Mouse (Mus musculus) lung, adult 2 months (tissue): Measurements from ENCODE around the gene Mtus2.

Experiments used
- CTCF ChIP-seq: fragments of 200-500 bp; IDR thresholded peaks from 2 replicates; pipeline ENCODE4 v1.5.1; 2011; ENCODE audit warnings: mild to moderate bottlenecking, low read length, control low read depth; ENCODE audit not compliant: insufficient read depth
- POLR2A ChIP-seq: fragments of 200-500 bp; IDR thresholded peaks from 2 replicates; pipeline ENCODE4 v1.6.1; 2011; ENCODE audit warnings: low read depth, mild to moderate bottlenecking, control low read depth, low read length, borderline replicate concordance; ENCODE audit errors: extremely low read depth

DNA sequence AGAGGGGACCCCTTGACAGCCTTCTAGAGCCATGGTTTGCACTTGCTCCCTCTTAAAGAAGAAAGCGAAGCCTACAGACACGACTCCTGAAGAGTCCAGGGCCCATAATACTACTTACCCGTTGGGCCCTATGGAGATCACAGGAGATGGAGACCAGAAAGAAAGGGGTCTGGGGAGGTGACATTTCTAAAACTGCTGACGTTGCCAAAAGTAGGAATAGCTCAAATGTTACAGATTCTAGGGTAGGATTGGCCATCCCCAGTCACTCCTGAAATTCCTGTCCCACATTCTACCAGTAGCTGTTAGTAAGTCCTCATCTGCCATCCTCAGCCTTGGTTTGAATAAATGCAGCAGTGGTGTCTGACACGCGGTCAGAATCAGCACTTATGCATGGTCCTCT is 325.0 kb downstream of the Mtus2 start:
- TF ChIP-seq CTCF: no peak
- TF ChIP-seq POLR2A: no peak
